Comparison of ENCODE assay signal across 10 mouse cellular contexts in the genomic region with DNA sequence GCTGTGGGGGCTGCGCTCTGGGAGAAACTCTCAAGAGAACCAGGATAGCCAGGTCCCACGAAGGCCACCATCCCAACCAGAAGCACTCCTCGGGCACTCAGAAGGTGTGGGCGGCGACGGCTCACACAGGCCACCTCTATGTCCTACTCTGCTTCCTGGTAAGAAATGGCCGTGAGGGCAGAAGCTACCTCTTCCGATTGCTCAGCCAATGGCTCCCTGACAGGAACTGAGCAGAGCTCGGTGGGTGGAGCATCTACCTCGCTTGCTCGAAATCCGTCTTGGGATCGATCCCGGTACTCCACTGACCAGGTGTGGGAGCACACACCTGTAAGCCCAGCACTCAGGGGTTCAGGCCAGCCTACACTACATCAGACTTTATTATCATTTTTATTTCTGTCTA.
"Had no signal": no experiment of that assay in that cellular context is flagged by ENCODE, and none has a peak within 500 bp of the region (broad histone marks: within the 10 kb centered on the region; RNA-seq: fewer than 3 reads in every experiment).

No protein-coding gene starts in this region.

- H3K27ac ChIP-seq: liver, embryonic 13.5 days; lung, embryonic 15.5 days; neural tube, embryonic 12.5 days had no signal

- DNase-seq: layer of hippocampus, postnatal 36 days; liver, embryonic 13.5 days; liver, postnatal 0 days; retina, postnatal 1 day; right cerebral cortex, postnatal 4 days; spleen, adult 18-20 months; thymus, adult 18-20 months; thymus, postnatal 14 days had no signal

- H3K4me1 ChIP-seq: lung, embryonic 15.5 days; neural tube, embryonic 12.5 days had no signal

- ATAC-seq: liver, postnatal 0 days had no signal

- H3K9ac ChIP-seq: liver, embryonic 13.5 days; liver, postnatal 0 days; lung, embryonic 15.5 days; neural tube, embryonic 12.5 days had no signal

- H3K4me2 ChIP-seq: liver, embryonic 13.5 days; lung, embryonic 15.5 days; neural tube, embryonic 12.5 days had no signal

- H3K27me3 ChIP-seq: liver, embryonic 13.5 days; lung, embryonic 15.5 days; neural tube, embryonic 12.5 days had no signal

- H3K9me3 ChIP-seq: liver, embryonic 13.5 days; lung, embryonic 15.5 days; neural tube, embryonic 12.5 days had no signal

- H3K36me3 ChIP-seq: liver, embryonic 13.5 days; lung, embryonic 15.5 days had no signal

- H3K4me3 ChIP-seq: liver, embryonic 13.5 days; lung, embryonic 15.5 days; neural tube, embryonic 12.5 days had no signal
